Comparison of ENCODE assay signal across 18 mouse cellular contexts in genomic region chr1:73635709-73636108, GRCm38 (mm10).
DNase-seq lines count a peak whose midpoint lies in the region; ATAC-seq and TF ChIP-seq lines count a peak whose summit lies in the region.
"Had no signal": no experiment of that assay in that cellular context is flagged by ENCODE, and none has a peak within 500 bp of the region (broad histone marks: within the 10 kb centered on the region; RNA-seq: fewer than 3 reads in every experiment).

No protein-coding gene starts in this region.

- DNase-seq in heart, postnatal 36 days = no peak
- no peak for DNase-seq in lung, embryonic 14.5 days
- no peak for DNase-seq in lung, postnatal 4 days
- no peak for DNase-seq in midbrain, embryonic 10.5 days (ENCODE audit: low spot score)
- no peak for DNase-seq in midbrain, embryonic 11.5 days (ENCODE audit: low spot score, missing footprints)
- DNase-seq: adrenal gland, adult 8-10 months; adrenal gland, postnatal 36 days; cerebellum, adult 2 months; cerebellum, postnatal 10 days; gastrocnemius, postnatal 36 days; heart, postnatal 10 days had no signal

- no peaks in the 10 kb centered on the region for H3K27me3 ChIP-seq in heart, embryonic 12.5 days (replicated peaks)
- H3K27me3 ChIP-seq in lung, embryonic 14.5 days (ENCODE audit: insufficient read depth, low read length) = no peaks in the 10 kb centered on the region
- no peaks in the 10 kb centered on the region for H3K27me3 ChIP-seq in midbrain, embryonic 10.5 days (ENCODE audit: low read depth, poor library complexity, severe bottlenecking)
- no peaks in the 10 kb centered on the region for H3K27me3 ChIP-seq in midbrain, embryonic 11.5 days (ENCODE audit: control insufficient read depth, insufficient read depth, low read length)
- H3K27me3 ChIP-seq: forebrain, embryonic 15.5 days had no signal

- H3K4me2 ChIP-seq in heart, embryonic 12.5 days = no peak overlapping the region
- H3K4me2 ChIP-seq in lung, embryonic 14.5 days = no peak overlapping the region
- H3K4me2 ChIP-seq in midbrain, embryonic 11.5 days = no peak overlapping the region
- H3K4me2 ChIP-seq: forebrain, embryonic 15.5 days; hindbrain, embryonic 13.5 days had no signal

- H3K9ac ChIP-seq in heart, embryonic 12.5 days = no peak overlapping the region
- H3K9ac ChIP-seq in lung, embryonic 14.5 days = no peak overlapping the region
- H3K9ac ChIP-seq in midbrain, embryonic 11.5 days (ENCODE audit: low read length) = no peak overlapping the region
- H3K9ac ChIP-seq: forebrain, embryonic 15.5 days; hindbrain, embryonic 13.5 days had no signal

- ATAC-seq in heart, embryonic 12.5 days (ENCODE audit: insufficient number of reproducible peaks, low FRiP score) = 0 out of 2 replicates have a peak, but pooled peaks have one; percentile 33
- ATAC-seq in lung, embryonic 14.5 days (ENCODE audit: insufficient read depth) = peak; percentile 41; the same call in 1 of the 2 replicates
- ATAC-seq in midbrain, embryonic 11.5 days (ENCODE audit: low FRiP score) = no peak
- ATAC-seq: CD4-positive, CD25-positive, alpha-beta regulatory T cell, adult 4 months; forebrain, embryonic 15.5 days; hindbrain, postnatal 0 days had no signal

- H3K4me1 ChIP-seq in heart, embryonic 12.5 days (replicated peaks) = peaks cover 28% of the 10 kb centered on the region
- H3K4me1 ChIP-seq in lung, embryonic 14.5 days (ENCODE audit: insufficient read depth) = peaks cover 3% of the 10 kb centered on the region
- peaks cover 14% of the 10 kb centered on the region for H3K4me1 ChIP-seq in midbrain, embryonic 10.5 days
- peaks cover 10% of the 10 kb centered on the region; the same call in 1 of the 2 replicates for H3K4me1 ChIP-seq in midbrain, embryonic 11.5 days (ENCODE audit: control insufficient read depth, insufficient read depth, low read length)

- no peak for TF ChIP-seq CTCF in lung, embryonic 14.5 days (IDR thresholded peaks at IDR 0.05; ENCODE audit: low read depth)

- no peak overlapping the region for H3K27ac ChIP-seq in heart, embryonic 12.5 days (ENCODE audit: poor library complexity, severe bottlenecking)
- H3K27ac ChIP-seq in lung, embryonic 14.5 days (ENCODE audit: low read depth) = no peak overlapping the region
- H3K27ac ChIP-seq in midbrain, embryonic 10.5 days (replicated peaks) = peak overlapping the region; percentile 35; the same call in 1 of the 2 replicates
- H3K27ac ChIP-seq in midbrain, embryonic 11.5 days (ENCODE audit: low read depth, low read length) = no peak overlapping the region
- H3K27ac ChIP-seq: embryonic facial prominence, embryonic 10.5 days; forebrain, embryonic 15.5 days; hindbrain, embryonic 13.5 days; hindbrain, postnatal 0 days had no signal

- no peak overlapping the region for H3K4me3 ChIP-seq in heart, embryonic 12.5 days
- H3K4me3 ChIP-seq in lung, embryonic 14.5 days (ENCODE audit: low read depth, low read length) = no peak overlapping the region
- no peak overlapping the region for H3K4me3 ChIP-seq in midbrain, embryonic 10.5 days
- no peak overlapping the region for H3K4me3 ChIP-seq in midbrain, embryonic 11.5 days (ENCODE audit: low read depth, low read length)
- H3K4me3 ChIP-seq: embryonic facial prominence, embryonic 10.5 days; forebrain, embryonic 15.5 days; hindbrain, embryonic 13.5 days had no signal

- H3K9me3 ChIP-seq in heart, embryonic 12.5 days (replicated peaks) = no peaks in the 10 kb centered on the region
- H3K9me3 ChIP-seq in lung, embryonic 14.5 days (ENCODE audit: low read depth, low read length) = no peaks in the 10 kb centered on the region
- no peaks in the 10 kb centered on the region for H3K9me3 ChIP-seq in midbrain, embryonic 10.5 days (replicated peaks)
- H3K9me3 ChIP-seq in midbrain, embryonic 11.5 days (ENCODE audit: control insufficient read depth, low read length) = no peaks in the 10 kb centered on the region
- H3K9me3 ChIP-seq: embryonic facial prominence, embryonic 10.5 days; forebrain, embryonic 15.5 days; G1E; hindbrain, embryonic 13.5 days had no signal

- intact Hi-C loops in heart, postnatal 36 days (cut with DNase I) = no loop called here

- no peaks in the 10 kb centered on the region for H3K36me3 ChIP-seq in heart, embryonic 12.5 days
- H3K36me3 ChIP-seq in lung, embryonic 14.5 days (ENCODE audit: insufficient read depth) = no peaks in the 10 kb centered on the region
- H3K36me3 ChIP-seq in midbrain, embryonic 10.5 days = no peaks in the 10 kb centered on the region
- no peaks in the 10 kb centered on the region for H3K36me3 ChIP-seq in midbrain, embryonic 11.5 days (ENCODE audit: control insufficient read depth, insufficient read depth, low read length)
- H3K36me3 ChIP-seq: embryonic facial prominence, embryonic 10.5 days; forebrain, embryonic 15.5 days; G1E; hindbrain, embryonic 13.5 days had no signal

- 22% methylated on average over 2 of the region's 2 CpGs for WGBS in heart, embryonic 12.5 days
- WGBS in lung, embryonic 14.5 days = 35% methylated on average over 2 of the region's 2 CpGs
- WGBS in midbrain, embryonic 10.5 days = 67% methylated on average over 2 of the region's 2 CpGs
- 83% methylated on average over 2 of the region's 2 CpGs for WGBS in midbrain, embryonic 11.5 days
